8 mouse cellular contexts compared by ENCODE assay signal in genomic region chr3:97767041-97767770, GRCm38 (mm10).
DNase-seq lines count a peak whose midpoint lies in the region; ATAC-seq and TF ChIP-seq lines count a peak whose summit lies in the region.

No protein-coding gene starts in this region.

- TF ChIP-seq POLR2A in heart, adult 2 months (IDR thresholded peaks at IDR 0.05; ENCODE audit: insufficient read depth, low read depth, low read length): no peak

- intact Hi-C loops in heart, adult 2 months (cut with DNase I): loop anchor here (2.0 to 5.0 kb wide), 3 partner anchors 110 to 155 kb away; partner anchors contain the start of genes Chd1l and Prkab2
- intact Hi-C loops in heart, postnatal 25 days (cut with DNase I): loop anchor here (5.0 to 10.0 kb wide), 5 partner anchors 85 to 248 kb away; partner anchors contain the start of genes Notch2, Prkab2 and Sec22b

- H3K4me3 ChIP-seq in heart, adult 2 months: peak overlapping the region; percentile 75
- peak overlapping the region; percentile 71 for H3K4me3 ChIP-seq in embryonic facial prominence, embryonic 11.5 days (ENCODE audit: low read depth, low read length)
- H3K4me3 ChIP-seq in hindbrain, embryonic 14.5 days (replicated peaks; ENCODE audit: low read length): peak overlapping the region; percentile 71
- H3K4me3 ChIP-seq in liver, embryonic 16.5 days (ENCODE audit: low read depth, low read length): peak overlapping the region; percentile 64

- H3K9ac ChIP-seq in heart, adult 2 months (ENCODE audit: low read depth, low read length): peak overlapping the region; percentile 74
- peak overlapping the region; percentile 76 for H3K9ac ChIP-seq in embryonic facial prominence, embryonic 11.5 days (replicated peaks; ENCODE audit: low read length)
- peak overlapping the region; percentile 69 for H3K9ac ChIP-seq in hindbrain, embryonic 14.5 days
- H3K9ac ChIP-seq in liver, embryonic 16.5 days (ENCODE audit: low read depth, low read length): peak overlapping the region; percentile 63

- peaks cover 45% of the 10 kb centered on the region for H3K36me3 ChIP-seq in heart, adult 2 months (ENCODE audit: control insufficient read depth, insufficient read depth, low read length)
- H3K36me3 ChIP-seq in embryonic facial prominence, embryonic 11.5 days (replicated peaks; ENCODE audit: control insufficient read depth, insufficient read depth, low read depth, low read length): no peaks in the 10 kb centered on the region
- no peaks in the 10 kb centered on the region for H3K36me3 ChIP-seq in hindbrain, embryonic 14.5 days (replicated peaks; ENCODE audit: control insufficient read depth, insufficient read depth)
- H3K36me3 ChIP-seq in liver, embryonic 16.5 days (ENCODE audit: control insufficient read depth, insufficient read depth): no peaks in the 10 kb centered on the region

- peaks cover 3% of the 10 kb centered on the region for H3K4me1 ChIP-seq in heart, adult 2 months (ENCODE audit: control insufficient read depth, insufficient read depth, low read length)
- H3K4me1 ChIP-seq in embryonic facial prominence, embryonic 11.5 days (ENCODE audit: control insufficient read depth, insufficient read depth, low read length): no peaks in the 10 kb centered on the region; the same call in 1 of the 2 replicates
- H3K4me1 ChIP-seq in hindbrain, embryonic 14.5 days (replicated peaks; ENCODE audit: control insufficient read depth, insufficient read depth, low read length): peaks cover 51% of the 10 kb centered on the region
- peaks cover 2% of the 10 kb centered on the region for H3K4me1 ChIP-seq in liver, embryonic 16.5 days (ENCODE audit: control insufficient read depth, low read depth, low read length)

- H3K27ac ChIP-seq in heart, adult 2 months: peak overlapping the region; percentile 89
- H3K27ac ChIP-seq in embryonic facial prominence, embryonic 11.5 days (replicated peaks; ENCODE audit: low read depth, low read length): peak overlapping the region; percentile 56; the same call in 1 of the 2 replicates
- H3K27ac ChIP-seq in hindbrain, embryonic 14.5 days: peak overlapping the region; percentile 96
- peak overlapping the region; percentile 70 for H3K27ac ChIP-seq in liver, embryonic 16.5 days (ENCODE audit: low read length)

- no peak for TF ChIP-seq CTCF in heart, adult 2 months (IDR thresholded peaks at IDR 0.05)

- no peak for TF ChIP-seq EP300 in heart, adult 2 months (IDR thresholded peaks at IDR 0.05; ENCODE audit: insufficient read depth, low read depth, low read length)

- H3K79me2 ChIP-seq in heart, adult 2 months (replicated peaks; ENCODE audit: control insufficient read depth, insufficient read depth, low read length): peaks cover 2% of the 10 kb centered on the region; the same call in 1 of the 2 replicates

- no peaks in the 10 kb centered on the region for H3K27me3 ChIP-seq in heart, adult 2 months (ENCODE audit: control insufficient read depth, insufficient read depth, low read length)
- H3K27me3 ChIP-seq in embryonic facial prominence, embryonic 11.5 days (ENCODE audit: control insufficient read depth, insufficient read depth, low read length): no peaks in the 10 kb centered on the region
- H3K27me3 ChIP-seq in hindbrain, embryonic 14.5 days (ENCODE audit: control insufficient read depth, insufficient read depth, low read length): no peaks in the 10 kb centered on the region
- peaks cover 17% of the 10 kb centered on the region for H3K27me3 ChIP-seq in liver, embryonic 16.5 days (ENCODE audit: control insufficient read depth, insufficient read depth, low read depth, low read length)

- no peaks in the 10 kb centered on the region for H3K9me3 ChIP-seq in embryonic facial prominence, embryonic 11.5 days (replicated peaks; ENCODE audit: control insufficient read depth, low read length)
- H3K9me3 ChIP-seq in hindbrain, embryonic 14.5 days (ENCODE audit: control insufficient read depth, low read length): no peaks in the 10 kb centered on the region
- H3K9me3 ChIP-seq in liver, embryonic 16.5 days (replicated peaks; ENCODE audit: control insufficient read depth, low read length): no peaks in the 10 kb centered on the region

- peak overlapping the region; percentile 83 for H3K4me2 ChIP-seq in embryonic facial prominence, embryonic 11.5 days (ENCODE audit: low read depth, low read length)
- peak overlapping the region; percentile 80 for H3K4me2 ChIP-seq in hindbrain, embryonic 14.5 days (replicated peaks)
- H3K4me2 ChIP-seq in liver, embryonic 16.5 days (ENCODE audit: low read depth, low read length): peak overlapping the region; percentile 79

- WGBS in heart, adult 2 months: 12% methylated on average over 40 of the region's 40 CpGs
- 6% methylated on average over 40 of the region's 40 CpGs for WGBS in embryonic facial prominence, embryonic 11.5 days
- 2% methylated on average over 40 of the region's 40 CpGs for WGBS in hindbrain, embryonic 14.5 days
- WGBS in liver, embryonic 16.5 days (ENCODE audit: insufficient replicate concordance): 5% methylated on average over 40 of the region's 40 CpGs

- peak; percentile 8 for ATAC-seq in CD4-positive, CD25-positive, alpha-beta regulatory T cell, adult 4 months
- ATAC-seq in embryonic facial prominence, embryonic 11.5 days (replicated peaks; ENCODE audit: insufficient number of reproducible peaks, low FRiP score, low TSS enrichment, low read depth): no peak; the same call in 1 of the 2 replicates
- peak; percentile 90 for ATAC-seq in hindbrain, embryonic 14.5 days (ENCODE audit: low FRiP score)
- peak; percentile 3; the same call in 1 of the 2 replicates for ATAC-seq in liver, embryonic 16.5 days (ENCODE audit: low read depth)

- peak; percentile 23 to 46 for DNase-seq in heart, adult 2 months
- DNase-seq in heart, postnatal 25 days (ENCODE audit: low spot score): no peak
- DNase-seq in embryonic facial prominence, embryonic 11.5 days (ENCODE audit: low spot score): peak; percentile 45
- DNase-seq in hindbrain, embryonic 14.5 days (ENCODE audit: low spot score): peak; percentile 64
- DNase-seq in retina, postnatal 1 day: peak; percentile 51
- no peak for DNase-seq in gastrocnemius, adult 8-10 months (ENCODE audit: low spot score in 2 of 2)

Comparison
In these comparisons a context has a peak if more than half of its experiments do, and no peak if none do; other contexts are left out.
1. DNase-seq: peak in heart, adult 2 months (2 of 2), embryonic facial prominence, embryonic 11.5 days (single experiment), hindbrain, embryonic 14.5 days (single experiment) and retina, postnatal 1 day (single experiment); none in heart, postnatal 25 days (single experiment) and gastrocnemius, adult 8-10 months (0 of 2).
2. Peak in every context shown above with its lines, with median percentiles within 50 percentile points of each other: H3K27ac ChIP-seq, H3K4me3 ChIP-seq, H3K9ac ChIP-seq and H3K4me2 ChIP-seq.